Mouse (Mus musculus): Measurements from ENCODE around the gene Tubb2a. TPM values are rescaled to one million over a fixed set of nuclear protein-coding genes. Genes with fewer than 3 reads are reported as not detected.
"Not testable (repeated sequence)": the region's sequence is repeated elsewhere in the genome, so short reads cannot be mapped to it uniquely, and the experiment has no call there.

The Tubb2a gene
- total and polyA plus RNA-seq, 3 experiments: 38.8 to 55.9 TPM; not detected in 1

- Histone ChIP-seq H3K9ac (ENCODE audit: control insufficient read depth, low read depth, low read length, poor library complexity, severe bottlenecking) (peak overlapping the region; percentile 55), H3K9me3 (replicated peaks; ENCODE audit: insufficient read depth, low read length) (no peaks in the 10 kb centered on the region), H3K27ac (ENCODE audit: control insufficient read depth, low read depth, low read length) (no peak overlapping the region), H3K36me3 (ENCODE audit: control insufficient read depth in 1 of 2, insufficient read depth in 2 of 2, low read length in 2 of 2) (peaks cover 0 to 4% of the 10 kb centered on the region in 2 experiments; a peak in 2 of 4 replicates), H3K4me1 (ENCODE audit: control insufficient read depth in 1 of 2, insufficient read depth in 2 of 2, low read length in 2 of 2) (peaks cover 2 to 8% of the 10 kb centered on the region in 2 experiments; a peak in 3 of 4 replicates), H3K4me3 (ENCODE audit: control insufficient read depth in 1 of 2, insufficient read depth in 1 of 2, low read depth in 2 of 2, low read length in 2 of 2) (peak overlapping the region; percentile 59 to 89), H3K27me3 (ENCODE audit: control insufficient read depth in 1 of 2, insufficient read depth in 2 of 2, low read length in 2 of 2) (no peaks in the 10 kb centered on the region), H3K79me2 (ENCODE audit: control insufficient read depth, insufficient read depth, low read length, poor library complexity) (peaks cover 6% of the 10 kb centered on the region)
- peak; percentile 60; the same call in 1 of the 2 replicates for TF ChIP-seq MXI1 (IDR thresholded peaks at IDR 0.05; ENCODE audit: low read depth, low read length)
- peak; percentile 23; the same call in 1 of the 2 replicates for TF ChIP-seq ETS1 (IDR thresholded peaks at IDR 0.05; ENCODE audit: low read depth, low read length)
- TF ChIP-seq GABPA (IDR thresholded peaks at IDR 0.05; ENCODE audit: low read depth, low read length): 0 out of 2 replicates have a peak, but pooled peaks have one; percentile 42
- no peak for TF ChIP-seq E2F4 (IDR thresholded peaks at IDR 0.05; ENCODE audit: borderline replicate concordance, low read depth, low read length)
- TF ChIP-seq TAL1 (IDR thresholded peaks at IDR 0.05; ENCODE audit: low read length): no peak
- DNase-seq (ENCODE audit: low read depth, low spot score): no peak
Observed at GRCm38 (mm10) chr13:34076561-34077491, 981 bp downstream of the Tubb2a start.

DNA sequence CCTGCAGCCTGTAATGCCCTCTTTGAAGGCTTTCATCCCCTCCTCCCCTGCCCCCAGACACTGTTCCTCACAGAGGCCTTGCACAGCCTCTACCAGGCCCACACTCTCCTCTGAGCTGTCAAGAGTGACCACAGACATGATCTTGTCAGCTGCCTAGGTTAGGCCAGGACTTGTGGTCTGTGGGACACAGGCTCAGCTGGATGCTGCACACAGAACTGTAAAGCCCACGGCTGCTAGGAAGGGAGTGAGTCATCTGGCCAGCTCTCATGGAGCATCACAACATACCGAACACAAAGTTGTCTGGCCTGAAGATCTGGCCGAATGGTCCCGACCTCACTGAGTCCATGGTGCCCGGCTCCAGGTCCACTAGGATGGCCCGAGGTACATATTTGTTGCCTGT lies 1.9 kb downstream of the Tubb2a start:
- not testable (repeated sequence) for H3K4me3 ChIP-seq (ENCODE audit: control insufficient read depth in 1 of 2, insufficient read depth in 1 of 2, low read depth in 2 of 2, low read length in 2 of 2); DNase-seq (ENCODE audit: low read depth, low spot score); H3K4me1 ChIP-seq (ENCODE audit: control insufficient read depth in 1 of 2, insufficient read depth in 2 of 2, low read length in 2 of 2); H3K27ac ChIP-seq (ENCODE audit: control insufficient read depth, low read depth, low read length); H3K79me2 ChIP-seq (ENCODE audit: control insufficient read depth, insufficient read depth, low read length, poor library complexity); H3K36me3 ChIP-seq (ENCODE audit: control insufficient read depth in 1 of 2, insufficient read depth in 2 of 2, low read length in 2 of 2); H3K27me3 ChIP-seq (ENCODE audit: control insufficient read depth in 1 of 2, insufficient read depth in 2 of 2, low read length in 2 of 2); H3K9ac ChIP-seq (ENCODE audit: control insufficient read depth, low read depth, low read length, poor library complexity, severe bottlenecking); H3K9me3 ChIP-seq (replicated peaks; ENCODE audit: insufficient read depth, low read length)

- not testable (repeated sequence) for H3K9me3 ChIP-seq (replicated peaks; ENCODE audit: insufficient read depth, low read length); H3K4me1 ChIP-seq (ENCODE audit: control insufficient read depth in 1 of 2, insufficient read depth in 2 of 2, low read length in 2 of 2); H3K27ac ChIP-seq (ENCODE audit: control insufficient read depth, low read depth, low read length); DNase-seq (ENCODE audit: low read depth, low spot score); H3K27me3 ChIP-seq (ENCODE audit: control insufficient read depth in 1 of 2, insufficient read depth in 2 of 2, low read length in 2 of 2); H3K36me3 ChIP-seq (ENCODE audit: control insufficient read depth in 1 of 2, insufficient read depth in 2 of 2, low read length in 2 of 2); H3K79me2 ChIP-seq (ENCODE audit: control insufficient read depth, insufficient read depth, low read length, poor library complexity); H3K9ac ChIP-seq (ENCODE audit: control insufficient read depth, low read depth, low read length, poor library complexity, severe bottlenecking); H3K4me3 ChIP-seq (ENCODE audit: control insufficient read depth in 1 of 2, insufficient read depth in 1 of 2, low read depth in 2 of 2, low read length in 2 of 2)
Observed at GRCm38 (mm10) chr13:34074441-34074840, 3.4 kb downstream of the Tubb2a start.

DNA sequence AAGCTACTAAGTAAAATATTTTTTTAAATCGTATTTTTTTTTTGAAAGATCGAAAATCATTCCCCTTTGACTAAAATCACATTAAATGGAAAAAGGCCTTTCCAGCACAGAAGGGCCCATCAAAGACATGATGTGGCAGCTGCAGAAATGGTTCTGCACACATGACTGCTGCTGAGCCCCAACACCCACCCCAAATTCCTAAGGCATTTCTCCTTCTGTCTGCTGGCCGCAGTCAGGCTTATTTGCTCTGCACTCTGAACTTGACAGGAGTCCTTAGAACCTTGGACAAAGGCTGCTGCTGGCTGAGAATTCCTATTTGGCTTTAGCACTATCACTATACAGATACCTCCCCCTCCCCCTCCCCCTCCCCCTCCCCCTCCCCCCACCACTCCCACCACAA lies 5.0 kb downstream of the Tubb2a start:
- Histone ChIP-seq H3K27ac (ENCODE audit: control insufficient read depth, low read depth, low read length) (no peak overlapping the region), H3K79me2 (ENCODE audit: control insufficient read depth, insufficient read depth, low read length, poor library complexity) (peaks cover 6% of the 10 kb centered on the region), H3K9me3 (replicated peaks; ENCODE audit: insufficient read depth, low read length) (no peaks in the 10 kb centered on the region), H3K36me3 (ENCODE audit: control insufficient read depth in 1 of 2, insufficient read depth in 2 of 2, low read length in 2 of 2) (peaks cover 0 to 4% of the 10 kb centered on the region in 2 experiments; a peak in 2 of 4 replicates), H3K4me1 (ENCODE audit: control insufficient read depth in 1 of 2, insufficient read depth in 2 of 2, low read length in 2 of 2) (peaks cover 2 to 8% of the 10 kb centered on the region in 2 experiments; a peak in 3 of 4 replicates), H3K27me3 (ENCODE audit: control insufficient read depth in 1 of 2, insufficient read depth in 2 of 2, low read length in 2 of 2) (no peaks in the 10 kb centered on the region), H3K4me3 (ENCODE audit: control insufficient read depth in 1 of 2, insufficient read depth in 1 of 2, low read depth in 2 of 2, low read length in 2 of 2) (no peak overlapping the region), H3K9ac (ENCODE audit: control insufficient read depth, low read depth, low read length, poor library complexity, severe bottlenecking) (no peak overlapping the region)
- TF ChIP-seq USF2 (IDR thresholded peaks at IDR 0.05; ENCODE audit: borderline replicate concordance in 1 of 2, insufficient read depth in 1 of 2, low read depth in 1 of 2, low read length in 2 of 2) (no peak), SIN3A (IDR thresholded peaks at IDR 0.05; ENCODE audit: low read length) (no peak), CTCF (IDR thresholded peaks at IDR 0.05 in 2 of 3, conservative IDR thresholded peaks at IDR 0.05 in 1 of 3; ENCODE audit: control insufficient read depth in 1 of 3, insufficient read depth in 1 of 3, low read depth in 2 of 3, low read length in 3 of 3, poor library complexity in 1 of 3, severe bottlenecking in 1 of 3) (no peak), E2F4 (IDR thresholded peaks at IDR 0.05; ENCODE audit: borderline replicate concordance, low read depth, low read length) (no peak), NRF1 (IDR thresholded peaks at IDR 0.05; ENCODE audit: insufficient read depth, low read depth, low read length, poor library complexity, severe bottlenecking) (no peak), RAD21 (IDR thresholded peaks at IDR 0.05; ENCODE audit: low read depth, low read length) (no peak), JUND (IDR thresholded peaks at IDR 0.05; ENCODE audit: low read depth, low read length) (no peak), POLR2AphosphoS2 (IDR thresholded peaks at IDR 0.05; ENCODE audit: low read length) (no peak), TBP (IDR thresholded peaks at IDR 0.05; ENCODE audit: low read depth, low read length) (no peak), TCF12 (IDR thresholded peaks at IDR 0.05; ENCODE audit: low read depth, low read length) (no peak), SMC3 (IDR thresholded peaks at IDR 0.05; ENCODE audit: low read depth, low read length) (no peak), UBTF (IDR thresholded peaks at IDR 0.05; ENCODE audit: borderline replicate concordance, insufficient read depth, low read depth, low read length) (no peak)
- DNase-seq (ENCODE audit: low read depth, low spot score): no peak
